Mouse (Mus musculus): ENCODE data around the gene Cxcl15. TPM values are rescaled to one million over a fixed set of nuclear protein-coding genes. Genes with fewer than 3 reads are reported as not detected.

The Cxcl15 gene
- polyA plus RNA-seq (2015; fragmentation: Nextera tagmentation; extraction: Ambion mirVana): not detected in 2 replicates

GRCm38 (mm10) chr5:90794195-90794625, at the start of gene Cxcl15:
TSS of gene Cxcl15 (plus strand) at chr5:90794534.
- Histone ChIP-seq H3K4me2 (no peak within 1 kb of the TSS), H3K4me3 (replicated peaks) (no peak within 1 kb of the TSS), H3K36me3 (no peaks in the 10 kb centered on the region), H3K9me3 (replicated peaks) (no peaks in the 10 kb centered on the region), H3K9ac (no peak within 1 kb of the TSS), H3K27me3 (no peaks in the 10 kb centered on the region), H3K27ac (no peak within 1 kb of the TSS), H3K4me1 (replicated peaks) (no peaks in the 10 kb centered on the region)
- WGBS (ENCODE audit: insufficient replicate concordance): 49% methylated on average over 5 of the region's 5 CpGs
- DNase-seq: no peak
- ATAC-seq (ENCODE audit: low read depth): no peak

DNA sequence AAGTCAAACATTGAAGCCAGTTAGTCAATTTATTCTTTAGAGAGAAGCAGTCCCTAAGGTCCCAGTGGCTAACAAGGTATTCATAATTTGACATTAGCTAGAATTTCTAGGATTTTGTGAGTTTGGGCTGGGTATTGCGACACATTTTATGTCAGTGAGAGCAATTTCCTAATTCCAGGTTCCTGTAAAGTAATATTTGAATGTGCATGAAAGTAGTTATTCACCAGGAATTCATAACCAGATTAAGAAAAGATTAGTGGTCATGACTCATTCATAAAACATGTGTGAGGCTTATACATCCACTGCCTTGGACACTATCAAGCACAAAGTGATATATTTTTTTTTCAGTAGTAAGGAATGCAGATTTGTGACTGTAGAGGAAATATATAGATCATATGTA, 40.4 kb upstream of the Cxcl15 start:
- DNase-seq: no peak
- no peak overlapping the region for H3K4me3 ChIP-seq (replicated peaks)
- H3K4me1 ChIP-seq (replicated peaks): no peaks in the 10 kb centered on the region
- H3K4me2 ChIP-seq: no peak overlapping the region
- no peak for ATAC-seq (ENCODE audit: low read depth)
- no peak overlapping the region for H3K27ac ChIP-seq
- no peaks in the 10 kb centered on the region for H3K9me3 ChIP-seq (replicated peaks)
- no peak overlapping the region for H3K9ac ChIP-seq
- 72% methylated on average over 1 of the region's 1 CpGs for whole genome bisulfite sequencing (ENCODE audit: insufficient replicate concordance)
- peaks cover 7% of the 10 kb centered on the region for H3K27me3 ChIP-seq
- no peaks in the 10 kb centered on the region for H3K36me3 ChIP-seq

GRCm38 (mm10) chr5:90758020-90758605, 36.2 kb upstream of the Cxcl15 start:
- 29% methylated on average over 5 of the region's 5 CpGs for WGBS (ENCODE audit: insufficient replicate concordance)
- ATAC-seq (ENCODE audit: low read depth) (no peak), DNase-seq (no peak)
- H3K27me3 ChIP-seq: peaks cover 18% of the 10 kb centered on the region
- H3K27ac ChIP-seq: no peak overlapping the region
- H3K4me2 ChIP-seq: no peak overlapping the region
- no peaks in the 10 kb centered on the region for H3K36me3 ChIP-seq
- no peak overlapping the region for H3K9ac ChIP-seq
- H3K4me1 ChIP-seq (replicated peaks): peaks cover 5% of the 10 kb centered on the region; the same call in 1 of the 2 replicates
- no peaks in the 10 kb centered on the region for H3K9me3 ChIP-seq (replicated peaks)
- H3K4me3 ChIP-seq (replicated peaks): no peak overlapping the region

- Histone ChIP-seq H3K4me2 (peak within 1 kb of the TSS; percentile 38; the same call in 1 of the 2 replicates), H3K4me3 (replicated peaks) (peak within 1 kb of the TSS; percentile 25; the same call in 1 of the 2 replicates), H3K4me1 (replicated peaks) (peaks cover 5% of the 10 kb centered on the region; the same call in 1 of the 2 replicates), H3K27me3 (peaks cover 18% of the 10 kb centered on the region), H3K9ac (no peak within 1 kb of the TSS), H3K9me3 (replicated peaks) (no peaks in the 10 kb centered on the region), H3K36me3 (no peaks in the 10 kb centered on the region), H3K27ac (no peak within 1 kb of the TSS)
- WGBS (ENCODE audit: insufficient replicate concordance): 8% methylated on average over 32 of the region's 32 CpGs
- DNase-seq (no peak), ATAC-seq (ENCODE audit: low read depth) (no peak)
Measured at GRCm38 (mm10) chr5:90759077-90760065, 35.0 kb upstream of the Cxcl15 start, which contains the start of gene Cxcl5. TSS of gene Cxcl5 (plus strand) at chr5:90759360.

DNA sequence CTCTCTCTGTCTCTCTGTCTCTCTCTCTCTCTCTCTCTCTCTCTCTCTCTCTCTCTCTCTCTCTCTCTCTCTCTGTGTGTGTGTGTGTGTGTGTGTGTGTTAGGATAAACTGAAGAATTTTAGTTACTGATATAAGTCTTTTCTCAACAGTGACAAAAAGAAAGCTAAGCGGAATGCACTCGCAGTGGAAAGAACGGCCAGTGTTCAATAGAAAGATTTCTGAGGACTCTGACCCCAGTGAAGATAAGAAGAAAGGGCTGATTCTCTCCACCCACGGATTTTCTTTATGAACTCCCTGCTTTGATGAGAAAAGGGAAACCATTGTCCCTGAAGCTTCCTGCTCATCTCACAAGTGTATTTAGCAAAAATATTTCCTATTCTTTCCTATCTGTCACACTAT, 34.0 kb upstream of the Cxcl15 start:
- Histone ChIP-seq H3K4me3 (replicated peaks) (no peak overlapping the region), H3K27ac (no peak overlapping the region), H3K9me3 (replicated peaks) (no peaks in the 10 kb centered on the region), H3K4me2 (no peak overlapping the region), H3K4me1 (replicated peaks) (peaks cover 5% of the 10 kb centered on the region; the same call in 1 of the 2 replicates), H3K36me3 (no peaks in the 10 kb centered on the region), H3K9ac (no peak overlapping the region), H3K27me3 (peaks cover 18% of the 10 kb centered on the region)
- 47% methylated on average over 4 of the region's 4 CpGs for WGBS (ENCODE audit: insufficient replicate concordance)
- DNase-seq (no peak), ATAC-seq (ENCODE audit: low read depth) (no peak)

GRCm38 (mm10) chr5:90760844-90761243, 33.5 kb upstream of the Cxcl15 start:
- Histone ChIP-seq H3K9me3 (replicated peaks) (no peaks in the 10 kb centered on the region), H3K4me3 (replicated peaks) (no peak overlapping the region), H3K36me3 (no peaks in the 10 kb centered on the region), H3K27ac (no peak overlapping the region), H3K4me2 (no peak overlapping the region), H3K9ac (no peak overlapping the region), H3K27me3 (peaks cover 18% of the 10 kb centered on the region), H3K4me1 (replicated peaks) (peaks cover 5% of the 10 kb centered on the region; the same call in 1 of the 2 replicates)
- 64% methylated on average over 2 of the region's 2 CpGs for WGBS (ENCODE audit: insufficient replicate concordance)
- DNase-seq (no peak), ATAC-seq (ENCODE audit: low read depth) (no peak)

DNA sequence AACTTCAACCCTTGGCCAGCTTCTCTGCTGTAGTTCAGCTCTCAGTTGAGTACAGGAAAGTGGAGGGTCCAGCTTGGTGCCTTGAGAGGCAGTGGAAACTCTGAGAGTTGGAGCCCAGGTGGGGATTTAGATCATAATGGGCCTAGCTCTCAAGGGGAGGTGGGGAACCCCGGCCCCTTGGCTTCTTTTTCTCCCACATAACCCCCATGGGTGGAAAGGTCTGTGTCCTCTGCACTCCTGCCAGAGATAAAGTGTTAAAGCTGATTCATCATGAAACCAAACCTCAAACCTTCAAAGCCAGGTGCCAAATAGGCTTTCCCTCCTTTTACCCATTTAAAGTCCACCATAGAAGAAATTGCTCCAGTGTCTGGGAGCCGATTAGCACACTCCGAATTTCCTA, 32.5 kb upstream of the Cxcl15 start:
- Histone ChIP-seq H3K4me1 (replicated peaks) (peaks cover 5% of the 10 kb centered on the region; the same call in 1 of the 2 replicates), H3K9me3 (replicated peaks) (no peaks in the 10 kb centered on the region), H3K4me2 (no peak overlapping the region), H3K27me3 (peaks cover 18% of the 10 kb centered on the region), H3K4me3 (replicated peaks) (no peak overlapping the region), H3K36me3 (no peaks in the 10 kb centered on the region), H3K9ac (no peak overlapping the region), H3K27ac (no peak overlapping the region)
- ATAC-seq (ENCODE audit: low read depth): no peak
- WGBS (ENCODE audit: insufficient replicate concordance): 57% methylated on average over 3 of the region's 3 CpGs
- no peak for DNase-seq

- peaks cover 9% of the 10 kb centered on the region for H3K27me3 ChIP-seq
- peaks cover 4% of the 10 kb centered on the region; the same call in 1 of the 2 replicates for H3K4me1 ChIP-seq (replicated peaks)
- no peak overlapping the region for H3K4me2 ChIP-seq
- no peak overlapping the region for H3K27ac ChIP-seq
- H3K4me3 ChIP-seq (replicated peaks): no peak overlapping the region
- no peak for DNase-seq
- no peaks in the 10 kb centered on the region for H3K9me3 ChIP-seq (replicated peaks)
- no peaks in the 10 kb centered on the region for H3K36me3 ChIP-seq
- 68% methylated on average over 12 of the region's 12 CpGs for WGBS (ENCODE audit: insufficient replicate concordance)
- H3K9ac ChIP-seq: no peak overlapping the region
- no peak for ATAC-seq (ENCODE audit: low read depth)
Measured at GRCm38 (mm10) chr5:90763912-90764665, 30.2 kb upstream of the Cxcl15 start.

DNA sequence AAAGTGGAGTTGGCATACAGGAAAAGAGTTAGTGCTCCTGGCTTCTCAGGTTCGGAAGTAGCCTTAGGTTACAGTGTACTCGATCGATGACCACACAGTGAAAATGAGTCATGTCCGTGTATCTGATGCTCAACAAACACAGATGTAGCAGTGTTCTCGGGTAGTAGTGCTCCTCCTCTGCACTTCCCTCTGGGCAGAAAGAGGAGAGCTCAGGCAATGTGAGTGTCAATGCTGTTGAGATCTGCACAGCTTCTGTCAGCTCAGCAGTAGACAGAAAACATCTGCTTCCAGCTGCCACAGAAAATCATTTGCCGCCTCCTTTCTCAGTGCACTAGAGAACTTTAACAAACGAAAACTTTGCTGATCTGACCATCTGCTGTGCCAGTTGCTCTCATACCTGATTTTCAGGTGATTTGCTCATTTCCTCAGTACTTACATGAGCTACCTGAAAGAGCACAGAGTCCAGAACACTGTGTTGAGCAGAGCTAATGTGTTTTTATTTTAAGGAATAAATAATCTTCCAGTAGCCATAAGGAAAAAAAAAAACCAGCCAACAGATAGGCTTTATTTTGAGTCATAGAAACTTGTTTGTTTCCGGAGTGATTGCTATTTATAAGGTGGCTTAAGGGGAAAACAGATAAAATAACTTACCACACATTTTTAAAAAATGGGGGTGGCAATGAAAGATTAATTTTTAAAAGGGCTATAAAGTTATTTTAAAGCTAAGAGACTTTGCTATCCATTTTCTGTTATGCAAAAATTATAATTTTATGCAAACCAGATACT, 28.3 kb upstream of the Cxcl15 start:
- Histone ChIP-seq H3K4me2 (no peak overlapping the region), H3K4me1 (replicated peaks) (no peaks in the 10 kb centered on the region), H3K4me3 (replicated peaks) (no peak overlapping the region), H3K9me3 (replicated peaks) (no peaks in the 10 kb centered on the region), H3K27ac (no peak overlapping the region), H3K27me3 (no peaks in the 10 kb centered on the region), H3K9ac (no peak overlapping the region), H3K36me3 (no peaks in the 10 kb centered on the region)
- WGBS (ENCODE audit: insufficient replicate concordance): 49% methylated on average over 8 of the region's 8 CpGs
- DNase-seq: no peak
- ATAC-seq (ENCODE audit: low read depth): no peak

DNA sequence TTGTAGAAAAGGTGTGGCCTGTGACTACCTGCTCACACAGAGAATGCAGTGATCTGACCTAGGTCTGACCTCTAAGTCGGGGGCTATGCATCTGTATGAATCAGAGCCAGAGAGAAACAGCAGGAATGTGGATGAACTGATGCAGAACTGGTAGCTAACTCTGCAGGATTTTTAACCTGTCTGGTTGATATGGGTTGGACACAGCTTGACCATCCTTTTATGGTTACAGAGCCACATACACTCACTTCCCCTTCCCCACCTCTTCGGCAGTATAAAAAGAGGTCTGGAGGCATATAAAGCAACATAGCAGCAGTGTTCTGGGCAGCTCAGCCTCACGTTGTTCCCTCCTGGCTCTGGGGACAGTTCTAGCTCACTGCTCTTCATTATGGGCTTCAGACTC, 26.1 kb upstream of the Cxcl15 start, which contains the start of gene Ppbp:
Gene Ppbp, plus strand, starts transcription at position 301 of the 400 bp plus-strand sequence.
- H3K36me3 ChIP-seq: no peaks in the 10 kb centered on the region
- 41% methylated on average over 3 of the region's 3 CpGs for WGBS (ENCODE audit: insufficient replicate concordance)
- H3K4me1 ChIP-seq (replicated peaks): 0 out of 2 replicates have a peak, but pooled peaks cover 7% of the 10 kb centered on the region
- no peaks in the 10 kb centered on the region for H3K9me3 ChIP-seq (replicated peaks)
- H3K27ac ChIP-seq: no peak within 1 kb of the TSS
- no peak within 1 kb of the TSS for H3K4me3 ChIP-seq (replicated peaks)
- ATAC-seq (ENCODE audit: low read depth) (no peak), DNase-seq (no peak)
- no peak within 1 kb of the TSS for H3K9ac ChIP-seq
- H3K27me3 ChIP-seq: no peaks in the 10 kb centered on the region
- H3K4me2 ChIP-seq: no peak within 1 kb of the TSS
